Mouse (Mus musculus) kidney, postnatal 36 days (tissue): ENCODE measurements at regions not wholly inside any gene's neighbourhood (a gene's known extent, or its start where the extent isn't known, plus 50 kb on each side); places are given as distances from the start of the nearest gene placed in this dataset.
"Not testable (repeated sequence)": the region's sequence is repeated elsewhere in the genome, so short reads cannot be mapped to it uniquely, and the experiment has no call there.

Source experiments
- DNase-seq, 2 experiments: peaks; one replicate each; pipeline ENCODE4 v3.0.0; 2021 to 2022; ENCODE audit warnings: mixed read lengths in 2 of 2

- DNase-seq = no peak
Observed at GRCm38 (mm10) chr19:51355701-51356100, 677.3 kb upstream of the Sorcs1 start.

GRCm38 (mm10) chr19:51340491-51340890 lies 662.0 kb upstream of the Sorcs1 start:
- DNase-seq = no peak

DNA sequence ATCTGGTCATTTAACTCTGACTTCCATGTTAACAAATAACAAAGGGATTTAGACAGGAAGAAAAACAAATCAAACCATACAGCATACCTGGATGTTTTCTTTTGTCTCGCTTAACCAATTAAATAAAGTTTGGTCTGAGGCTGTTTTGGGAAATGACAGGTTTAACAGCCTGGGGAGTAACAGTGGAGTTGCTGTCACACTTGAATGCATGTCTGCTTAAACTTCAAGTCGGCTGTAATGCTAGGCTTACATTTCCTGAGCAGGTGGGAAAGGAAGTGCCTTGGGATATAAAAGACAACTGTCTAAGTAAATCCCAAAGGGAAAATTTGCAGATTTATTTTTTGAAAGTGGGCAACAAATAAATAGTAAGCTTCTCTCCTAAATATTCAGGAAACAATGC lies 651.6 kb upstream of the Sorcs1 start:
- no peak for DNase-seq

DNA sequence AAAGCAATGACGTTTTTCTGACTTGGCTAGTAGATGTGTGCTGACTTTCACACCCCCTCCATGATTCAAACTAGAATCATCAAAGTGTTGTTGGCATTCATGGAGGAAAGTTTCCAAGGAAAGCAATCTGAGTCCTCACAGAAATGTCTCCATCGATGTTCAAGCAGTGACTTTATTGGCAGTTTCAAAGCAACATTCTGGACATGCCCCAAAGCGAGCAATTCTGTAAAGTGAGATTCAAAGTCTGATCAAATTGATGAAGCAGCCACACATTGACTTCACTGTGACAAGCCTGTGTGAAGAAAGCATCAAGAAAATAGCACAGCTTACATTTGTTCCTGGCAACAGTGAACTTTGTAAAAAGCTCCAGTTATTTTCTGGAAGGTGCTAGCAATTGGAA lies 625.3 kb upstream of the Sorcs1 start:
- DNase-seq = no peak

GRCm38 (mm10) chr19:51296631-51297030 lies 618.2 kb upstream of the Sorcs1 start:
- DNase-seq = not testable (repeated sequence)

DNA sequence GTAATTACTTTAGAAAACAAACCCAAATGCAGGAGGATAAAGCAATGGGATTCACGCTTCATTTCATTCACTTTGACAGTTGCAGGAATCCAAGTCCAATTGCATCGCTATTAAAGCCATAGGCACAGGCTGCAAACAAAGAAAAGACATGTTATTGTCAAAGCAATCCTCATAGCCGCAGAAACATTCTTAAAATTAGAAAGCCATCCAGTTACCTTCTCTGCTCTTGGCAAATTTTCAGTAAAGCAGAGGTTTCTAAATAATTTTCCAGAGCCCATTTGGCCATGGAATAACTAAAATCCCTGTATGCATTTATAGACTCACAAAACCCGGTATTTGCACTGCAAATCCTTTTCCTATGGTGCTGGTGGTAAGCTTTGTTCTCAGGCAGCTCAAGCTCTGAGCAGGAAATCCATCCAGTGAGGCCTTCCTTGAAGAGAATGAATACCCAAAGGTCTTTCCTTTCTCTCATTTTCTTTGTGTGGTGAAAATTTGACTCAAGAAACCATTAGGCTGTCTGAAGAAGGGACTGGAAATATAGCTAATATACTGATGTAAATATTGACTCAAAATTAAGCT lies 590.6 kb upstream of the Sorcs1 start:
- no peak for DNase-seq

- DNase-seq = no peak
Observed at GRCm38 (mm10) chr19:51240295-51240864, 561.9 kb upstream of the Sorcs1 start.

- DNase-seq = no peak
Observed at GRCm38 (mm10) chr19:51238181-51238523, 559.7 kb upstream of the Sorcs1 start.

- no peak for DNase-seq
Observed at GRCm38 (mm10) chr19:51237509-51238180, 559.2 kb upstream of the Sorcs1 start.

DNA sequence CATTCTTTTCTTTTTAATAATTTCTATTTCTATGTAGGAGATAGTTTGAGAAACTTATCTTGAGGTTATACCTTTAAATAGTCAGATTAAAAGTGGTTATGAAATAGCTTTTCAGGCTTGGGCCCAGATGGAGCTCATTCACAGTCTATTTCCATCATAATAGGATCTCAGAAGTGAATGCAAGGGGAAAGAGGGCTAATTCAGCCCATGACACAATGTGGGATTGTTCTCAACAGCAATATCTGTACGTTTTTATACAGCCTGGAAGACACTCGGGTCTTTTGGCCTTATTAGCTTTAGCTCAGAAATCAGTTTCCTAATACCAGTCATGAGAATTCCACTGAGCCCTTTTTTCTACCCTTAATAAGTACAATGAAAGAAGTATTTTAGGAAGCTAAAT lies 554.1 kb upstream of the Sorcs1 start:
- DNase-seq = no peak

- no peak for DNase-seq
Observed at GRCm38 (mm10) chr19:51226932-51227331, 548.5 kb upstream of the Sorcs1 start.

DNA sequence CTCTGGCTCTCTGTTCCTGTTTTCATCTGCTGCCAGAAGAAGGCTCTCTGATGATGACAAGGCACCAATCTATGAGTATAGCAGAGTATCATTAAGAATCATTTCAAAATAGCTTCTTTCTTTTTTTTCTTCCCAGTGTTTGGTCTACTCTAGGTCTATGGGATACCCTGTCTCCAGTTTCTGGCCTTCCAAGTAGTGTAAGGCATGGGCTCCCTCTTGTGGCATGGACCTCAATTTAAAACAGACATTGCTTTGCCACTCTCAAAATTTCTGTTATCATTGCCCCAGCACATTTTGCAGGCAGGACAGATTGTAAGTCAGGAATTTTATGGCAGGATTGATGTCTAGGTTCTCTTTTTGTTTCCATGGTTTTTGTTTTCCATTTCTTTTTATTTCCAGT lies 522.9 kb upstream of the Sorcs1 start:
- peak; percentile 13 to 55 for DNase-seq
